Mouse (Mus musculus) MEL (cell line): ENCODE measurements around the gene P2rx1. TPM values are rescaled to one million over a fixed set of nuclear protein-coding genes. Genes with fewer than 3 reads are reported as not detected.

Experiments used
- DNase-seq: peaks from one replicate; pipeline ENCODE4 v3.0.0; 2011; ENCODE audit warnings: low read depth, low spot score
- H3K27ac ChIP-seq: 2 replicates; pipeline ENCODE4 v1.5.1; 2012; ENCODE audit warnings: low read depth, mild to moderate bottlenecking, control low read depth, low read length, moderate library complexity; ENCODE audit not compliant: control insufficient read depth
- H3K27me3 ChIP-seq, 2 experiments: fragments of 150-350 bp in 1 of 2; sonication (generic) in 1 of 2; 2 replicates each; pipeline ENCODE4 v1.6.1; 2012; ENCODE audit warnings: low read length in 2 of 2, mild to moderate bottlenecking in 2 of 2, improper control_type of control experiment in 1 of 2, moderate library complexity in 1 of 2; ENCODE audit not compliant: insufficient read depth in 2 of 2, control insufficient read depth in 1 of 2
- H3K36me3 ChIP-seq, 2 experiments: 2 replicates each; pipeline ENCODE4 v1.6.1; 2012 to 2014; ENCODE audit warnings: low read length in 2 of 2, improper control_type of control experiment in 1 of 2, inconsistent platforms in 1 of 2, mild to moderate bottlenecking in 1 of 2; ENCODE audit not compliant: insufficient read depth in 2 of 2, control insufficient read depth in 1 of 2
- H3K4me1 ChIP-seq, 2 experiments: fragments of 150-350 bp in 1 of 2; sonication (generic) in 1 of 2; 2 replicates each; pipeline ENCODE4 v1.6.1; 2012; ENCODE audit warnings: low read length in 2 of 2, improper control_type of control experiment in 1 of 2, mild to moderate bottlenecking in 1 of 2; ENCODE audit not compliant: insufficient read depth in 2 of 2, control insufficient read depth in 1 of 2
- H3K4me3 ChIP-seq, 2 experiments: fragments of 150-350 bp in 1 of 2; sonication (generic) in 1 of 2; 2 replicates each; pipeline ENCODE4 v1.5.1; 2012; ENCODE audit warnings: low read depth in 2 of 2, low read length in 2 of 2, mild to moderate bottlenecking in 2 of 2, moderate library complexity in 2 of 2, control low read depth in 1 of 2, improper control_type of control experiment in 1 of 2; ENCODE audit not compliant: control insufficient read depth in 1 of 2, insufficient read depth in 1 of 2
- H3K79me2 ChIP-seq: 2 replicates; pipeline ENCODE4 v1.6.1; 2012; ENCODE audit warnings: mild to moderate bottlenecking, low read length, moderate library complexity; ENCODE audit not compliant: control insufficient read depth, poor library complexity, insufficient read depth
- H3K9ac ChIP-seq: 2 replicates; pipeline ENCODE4 v1.6.1; 2012; ENCODE audit warnings: low read depth, mild to moderate bottlenecking, control low read depth, low read length, moderate library complexity; ENCODE audit not compliant: control insufficient read depth, poor library complexity, severe bottlenecking
- H3K9me3 ChIP-seq: fragments of 150-350 bp; sonication (generic); replicated peaks from 2 replicates; pipeline ENCODE4 v1.6.1; 2012; ENCODE audit warnings: mild to moderate bottlenecking, low read length, improper control_type of control experiment, moderate library complexity; ENCODE audit not compliant: insufficient read depth
- BHLHE40 ChIP-seq: IDR thresholded peaks from 2 replicates; pipeline ENCODE4 v1.6.1; 2012; ENCODE audit warnings: low read depth, mild to moderate bottlenecking, inconsistent platforms, low read length, improper control_type of control experiment, borderline replicate concordance
- CTCF ChIP-seq, 3 experiments: IDR thresholded peaks in 2 of 3; conservative IDR thresholded peaks in 1 of 3; 2 replicates each; pipeline ENCODE4 v1.5.1; 2011 to 2012; ENCODE audit warnings: low read length in 3 of 3, low read depth in 2 of 3, mild to moderate bottlenecking in 2 of 3, improper control_type of control experiment in 1 of 3, inconsistent platforms in 1 of 3, mixed read lengths in 1 of 3, moderate library complexity in 1 of 3; ENCODE audit not compliant: control insufficient read depth in 1 of 3, insufficient read depth in 1 of 3, poor library complexity in 1 of 3, severe bottlenecking in 1 of 3
- E2F4 ChIP-seq: IDR thresholded peaks from 2 replicates; pipeline ENCODE4 v1.6.1; 2011; ENCODE audit warnings: low read depth, low read length, improper control_type of control experiment, borderline replicate concordance
- EP300 ChIP-seq, 2 experiments: IDR thresholded peaks; 2 replicates each; pipeline ENCODE4 v1.6.1; 2011; ENCODE audit warnings: improper control_type of control experiment in 2 of 2, low read length in 2 of 2, low read depth in 1 of 2, mild to moderate bottlenecking in 1 of 2
- GABPA ChIP-seq: IDR thresholded peaks from 2 replicates; pipeline ENCODE4 v1.6.1; 2012; ENCODE audit warnings: low read depth, mild to moderate bottlenecking, inconsistent platforms, low read length, improper control_type of control experiment, moderate library complexity
- HCFC1 ChIP-seq: IDR thresholded peaks from 2 replicates; pipeline ENCODE4 v1.6.1; 2012; ENCODE audit warnings: low read depth, mild to moderate bottlenecking, inconsistent platforms, low read length, improper control_type of control experiment, moderate library complexity
- MAFK ChIP-seq: IDR thresholded peaks from 2 replicates; pipeline ENCODE4 v1.6.1; 2011; ENCODE audit warnings: low read depth, mild to moderate bottlenecking, low read length, improper control_type of control experiment, borderline replicate concordance
- MEF2A ChIP-seq: IDR thresholded peaks from 2 replicates; pipeline ENCODE4 v1.6.1; 2014; ENCODE audit warnings: low read depth, mild to moderate bottlenecking, inconsistent platforms, low read length, improper control_type of control experiment; ENCODE audit not compliant: poor library complexity, insufficient replicate concordance, severe bottlenecking; ENCODE audit errors: extremely low read depth
- NELFE ChIP-seq: IDR thresholded peaks from 2 replicates; pipeline ENCODE4 v1.6.1; 2011; ENCODE audit warnings: low read depth, low read length, improper control_type of control experiment
- NRF1 ChIP-seq: IDR thresholded peaks from 2 replicates; pipeline ENCODE4 v1.6.1; 2014; ENCODE audit warnings: low read depth, mild to moderate bottlenecking, inconsistent platforms, low read length, improper control_type of control experiment, moderate library complexity; ENCODE audit not compliant: poor library complexity, insufficient read depth, severe bottlenecking
- POLR2AphosphoS2 ChIP-seq: IDR thresholded peaks from 2 replicates; pipeline ENCODE4 v1.6.1; 2011; ENCODE audit warnings: low read length, improper control_type of control experiment
- POLR2AphosphoS5 ChIP-seq: IDR thresholded peaks from 2 replicates; pipeline ENCODE4 v1.6.1; 2012; ENCODE audit warnings: low read depth, borderline replicate concordance, mild to moderate bottlenecking, inconsistent platforms, low read length, moderate library complexity, mixed read lengths
- RAD21 ChIP-seq: IDR thresholded peaks from 2 replicates; pipeline ENCODE4 v1.6.1; 2011; ENCODE audit warnings: mild to moderate bottlenecking, low read depth, low read length, improper control_type of control experiment
- SIN3A ChIP-seq: IDR thresholded peaks from 2 replicates; pipeline ENCODE4 v1.6.1; 2012; ENCODE audit warnings: low read length, improper control_type of control experiment, inconsistent platforms
- SMC3 ChIP-seq: IDR thresholded peaks from 2 replicates; pipeline ENCODE4 v1.6.1; 2011; ENCODE audit warnings: low read depth, low read length, improper control_type of control experiment
- TBP ChIP-seq: IDR thresholded peaks from 2 replicates; pipeline ENCODE4 v1.8.0; 2011; ENCODE audit warnings: low read depth, low read length, improper control_type of control experiment
- TCF12 ChIP-seq: IDR thresholded peaks from 2 replicates; pipeline ENCODE4 v1.6.1; 2014; ENCODE audit warnings: low read depth, mild to moderate bottlenecking, inconsistent platforms, low read length, improper control_type of control experiment, moderate library complexity
- ZMIZ1 ChIP-seq: IDR thresholded peaks from 2 replicates; pipeline ENCODE4 v1.6.1; 2012; ENCODE audit warnings: low read depth, mild to moderate bottlenecking, inconsistent platforms, low read length, improper control_type of control experiment, moderate library complexity
- ZNF384 ChIP-seq: IDR thresholded peaks from 2 replicates; pipeline ENCODE4 v1.6.1; 2012; ENCODE audit warnings: low read depth, mild to moderate bottlenecking, inconsistent platforms, low read length, improper control_type of control experiment
- polyA plus RNA-seq, 2 experiments: library from polyadenylated mRNA; stranded (reverse) in 1 of 2; unstranded in 1 of 2; fragments of >175 nt in 1 of 2; fragments of >200 nt in 1 of 2; gene quantifications; 2 replicates each; pipeline versions ENCODE4 v1.2.1 to v1.2.4; 2012; ENCODE audit warnings: low replicate concordance in 2 of 2, low read depth in 1 of 2; ENCODE audit not compliant: insufficient read length in 2 of 2, insufficient read depth in 1 of 2, missing spikeins in 1 of 2
- total RNA-seq: library from RNA; depleted of rRNA; stranded (reverse); fragments of 300-350 nt; gene quantifications from 2 replicates; pipeline ENCODE4 v1.2.3, GENCODE M21; 2012

Gene P2rx1
- total and polyA plus RNA-seq, 3 experiments = 3.0 to 8.1 TPM; not detected in 1

DNA sequence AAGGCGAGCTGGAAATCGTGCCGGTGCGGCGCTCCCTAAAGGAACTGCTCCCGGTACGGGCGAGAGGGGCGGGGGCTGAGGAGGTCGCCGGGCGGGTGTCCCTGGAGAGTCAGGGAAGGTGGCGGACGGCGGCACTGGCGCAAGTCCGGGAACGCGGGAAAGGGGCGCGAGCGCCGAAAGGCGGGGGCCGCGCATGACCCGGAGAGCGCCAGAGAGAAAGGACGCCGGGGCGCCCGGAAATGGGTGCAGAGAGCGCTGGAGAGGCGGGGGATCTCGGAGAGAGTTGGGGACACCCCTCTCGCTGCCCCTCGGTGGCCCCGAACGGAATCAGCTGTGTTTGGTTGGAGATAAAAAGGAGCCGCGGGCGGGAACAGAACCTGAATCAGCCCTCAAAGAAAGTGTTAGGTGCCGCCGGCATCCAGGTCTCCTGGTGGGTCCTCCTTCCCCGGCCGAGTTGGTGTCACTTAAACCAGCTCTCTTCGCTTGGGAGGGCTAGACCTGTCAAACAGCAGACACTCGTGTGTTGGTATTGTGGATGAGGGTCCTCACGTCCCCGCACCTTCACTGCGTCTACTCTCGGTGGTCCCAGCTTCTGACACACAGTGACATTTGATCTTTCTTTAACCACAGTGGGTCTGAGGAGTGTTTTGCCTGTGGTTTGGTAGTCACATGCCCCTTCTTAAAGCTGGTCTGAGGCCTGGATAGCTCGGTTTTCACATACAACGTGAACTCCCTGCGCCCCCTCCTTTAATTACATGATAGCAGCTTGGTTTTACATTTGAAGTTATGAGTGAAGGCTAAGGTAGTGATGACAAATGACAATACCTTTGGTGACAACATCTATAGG is 49.4 kb downstream of the P2rx1 start (continued):
- TF ChIP-seq E2F4 (no peak; the same call in 1 of the 2 replicates), RAD21 (no peak), GABPA (no peak), POLR2AphosphoS2 (no peak), BHLHE40 (no peak), POLR2AphosphoS5 (no peak), NRF1 (peak; percentile 58; the same call in 1 of the 2 replicates), ZMIZ1 (no peak)

- peak; percentile 88 for DNase-seq
- no peaks in the 10 kb centered on the region for H3K9me3 ChIP-seq
- no peak overlapping the region for H3K27ac ChIP-seq
- H3K79me2 ChIP-seq = peaks cover 18% of the 10 kb centered on the region
- H3K4me1 ChIP-seq = peaks cover 15 to 23% of the 10 kb centered on the region in 2 experiments
- H3K9ac ChIP-seq = peak overlapping the region; percentile 92; the same call in 1 of the 2 replicates
- no peaks in the 10 kb centered on the region for H3K27me3 ChIP-seq
- TF ChIP-seq HCFC1 = peak; percentile 30; the same call in 1 of the 2 replicates
- peak; percentile 64 for TF ChIP-seq RAD21
- peak; percentile 90 to 95 (median 94) for TF ChIP-seq CTCF (IDR thresholded peaks at IDR 0.05 in 2 of 3, conservative IDR thresholded peaks at IDR 0.05 in 1 of 3; ENCODE audit: control insufficient read depth in 1 of 3, insufficient read depth in 1 of 3, low read depth in 2 of 3, low read length in 3 of 3, poor library complexity in 1 of 3, severe bottlenecking in 1 of 3)
- no peak for TF ChIP-seq EP300 (IDR thresholded peaks at IDR 0.05; ENCODE audit: low read depth in 1 of 2, low read length in 2 of 2)
- TF ChIP-seq SMC3 = peak; percentile 77
- TF ChIP-seq NELFE = no peak
- peak; percentile 73 for TF ChIP-seq SIN3A
- no peak for TF ChIP-seq MEF2A
- TF ChIP-seq TCF12 = no peak
- no peak for TF ChIP-seq MAFK
- peak; percentile 62 for TF ChIP-seq ZNF384
- no peak for TF ChIP-seq POLR2AphosphoS5
- 0 out of 2 replicates have a peak, but pooled peaks have one; percentile 28 for TF ChIP-seq TBP
- TF ChIP-seq, all 39 proteins: peak for 7
- H3K36me3 ChIP-seq = peaks cover 11 to 32% of the 10 kb centered on the region in 2 experiments
- no peak overlapping the region for H3K4me3 ChIP-seq
Measured at GRCm38 (mm10) chr11:73049335-73049734, 50.4 kb downstream of the P2rx1 start.
